Mouse (Mus musculus) CH12.LX (cell line): ENCODE results near the gene Cracr2a.

Source experiments
- CTCF ChIP-seq, 2 experiments: IDR thresholded peaks in 1 of 2; conservative IDR thresholded peaks in 1 of 2; 2 replicates each; pipeline ENCODE4 v1.5.1; 2011 to 2012; ENCODE audit warnings: low read depth in 2 of 2, low read length in 2 of 2, improper control_type of control experiment in 1 of 2, inconsistent platforms in 1 of 2, mild to moderate bottlenecking in 1 of 2, moderate library complexity in 1 of 2
- ELF1 ChIP-seq: IDR thresholded peaks from 2 replicates; pipeline ENCODE4 v1.6.1; 2014; ENCODE audit warnings: low read depth, mild to moderate bottlenecking, inconsistent platforms, low read length, improper control_type of control experiment
- KAT2A ChIP-seq: IDR thresholded peaks from 2 replicates; pipeline ENCODE4 v1.6.1; 2012; ENCODE audit warnings: low read length, improper control_type of control experiment, inconsistent platforms; ENCODE audit not compliant: insufficient replicate concordance
- MAFK ChIP-seq: IDR thresholded peaks from 2 replicates; pipeline ENCODE4 v1.6.1; 2011; ENCODE audit warnings: low read length, improper control_type of control experiment; ENCODE audit not compliant: insufficient replicate concordance
- MAX ChIP-seq: IDR thresholded peaks from 2 replicates; pipeline ENCODE4 v1.6.1; 2011; ENCODE audit warnings: low read length, improper control_type of control experiment
- MXI1 ChIP-seq: IDR thresholded peaks from 2 replicates; pipeline ENCODE4 v1.6.1; 2011; ENCODE audit warnings: mild to moderate bottlenecking, low read depth, low read length, improper control_type of control experiment
- POLR2A ChIP-seq: IDR thresholded peaks from 2 replicates; pipeline ENCODE4 v1.6.1; 2011; ENCODE audit warnings: low read depth, mild to moderate bottlenecking, improper control_type of control experiment, low read length
- RCOR1 ChIP-seq: conservative IDR thresholded peaks from 2 replicates; pipeline ENCODE4 v1.6.1; 2012; ENCODE audit warnings: low read depth, mild to moderate bottlenecking, inconsistent platforms, low read length, improper control_type of control experiment
- TCF12 ChIP-seq: IDR thresholded peaks from 2 replicates; pipeline ENCODE4 v1.6.1; 2014; ENCODE audit warnings: low read depth, mild to moderate bottlenecking, inconsistent platforms, low read length, improper control_type of control experiment
- ZC3H11A ChIP-seq: IDR thresholded peaks from 2 replicates; pipeline ENCODE4 v1.6.1; 2012; ENCODE audit warnings: low read depth, mild to moderate bottlenecking, inconsistent platforms, low read length, improper control_type of control experiment

- TF ChIP-seq TCF12 = no peak
- no peak for TF ChIP-seq CTCF (conservative IDR thresholded peaks at IDR 0.05 in 1 of 2, IDR thresholded peaks at IDR 0.05 in 1 of 2; ENCODE audit: low read depth in 2 of 2, low read length in 2 of 2)
- no peak for TF ChIP-seq KAT2A
- no peak for TF ChIP-seq ZC3H11A
- TF ChIP-seq RCOR1 = no peak
- TF ChIP-seq ELF1 = no peak
- TF ChIP-seq POLR2A = no peak
- no peak for TF ChIP-seq MAX
- no peak for TF ChIP-seq MAFK
- TF ChIP-seq MXI1 = no peak
Measured at GRCm38 (mm10) chr6:127708218-127708628, 147.1 kb downstream of the Cracr2a start.
